Mouse (Mus musculus): Measurements from ENCODE around the gene Cdh24. TPM values are rescaled to one million over a fixed set of nuclear protein-coding genes. Genes with fewer than 3 reads are reported as not detected.

Cdh24 gene
- total and polyA plus RNA-seq, 3 experiments, result 0.18 to 1.1 (median 0.31) TPM

DNA sequence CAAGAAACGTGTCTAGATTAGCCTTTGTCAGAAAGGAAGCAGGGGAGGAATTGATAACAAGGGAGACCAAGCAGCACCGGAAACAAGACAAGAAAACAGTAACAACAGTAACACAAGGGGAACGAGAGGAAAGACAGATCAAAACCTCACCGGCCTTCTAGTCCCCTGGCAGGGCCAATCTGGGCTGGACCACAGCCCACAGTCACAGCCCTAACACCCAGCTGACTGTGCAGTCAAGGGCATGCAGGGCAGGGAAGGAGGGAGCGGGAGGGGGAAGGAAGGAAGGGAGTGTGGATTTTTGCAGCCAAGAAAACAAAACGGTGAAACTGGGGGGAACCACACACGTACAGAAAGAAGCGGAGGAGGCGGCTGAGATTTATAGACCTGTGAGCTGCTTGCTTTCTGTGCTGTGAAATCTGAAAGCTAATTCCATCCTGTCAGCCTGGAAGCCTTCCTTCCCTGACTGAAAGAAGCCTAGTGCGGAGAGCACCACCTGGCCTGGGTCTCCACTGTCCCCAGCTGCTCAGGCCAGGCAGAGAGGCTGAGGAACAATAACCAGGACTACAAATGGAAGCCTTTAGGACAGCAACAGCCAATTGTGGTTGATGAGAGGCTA is 48.7 kb downstream of the Cdh24 start:
- Histone ChIP-seq H3K79me2 (replicated peaks; ENCODE audit: control insufficient read depth, insufficient read depth, low read length) (no peaks in the 10 kb centered on the region), H3K27me3 (ENCODE audit: control insufficient read depth, insufficient read depth, low read length) (no peaks in the 10 kb centered on the region), H3K36me3 (ENCODE audit: control insufficient read depth, insufficient read depth, low read length) (no peaks in the 10 kb centered on the region), H3K4me1 (ENCODE audit: control insufficient read depth, insufficient read depth, low read length) (peaks cover 3% of the 10 kb centered on the region), H3K27ac (peak overlapping the region; percentile 50), H3K9ac (ENCODE audit: low read depth, low read length) (peak overlapping the region; percentile 21; the same call in 1 of the 2 replicates), H3K4me3 (no peak overlapping the region; the same call in 1 of the 2 replicates)
- 11% methylated on average over 10 of the region's 10 CpGs for WGBS
- TF ChIP-seq CTCF (IDR thresholded peaks at IDR 0.05) (no peak), POLR2A (IDR thresholded peaks at IDR 0.05; ENCODE audit: insufficient read depth, low read depth, low read length) (0 out of 2 replicates have a peak, but pooled peaks have one; percentile 29), EP300 (IDR thresholded peaks at IDR 0.05; ENCODE audit: insufficient read depth, low read depth, low read length) (0 out of 2 replicates have a peak, but pooled peaks have one; percentile 8)
- DNase-seq, result peak; percentile 59 to 72
- intact Hi-C loops (cut with DNase I), result no loop called here

- DNase-seq, result no peak
- TF ChIP-seq CTCF (IDR thresholded peaks at IDR 0.05), result no peak
- no peak for TF ChIP-seq EP300 (IDR thresholded peaks at IDR 0.05; ENCODE audit: insufficient read depth, low read depth, low read length)
- TF ChIP-seq POLR2A (IDR thresholded peaks at IDR 0.05; ENCODE audit: insufficient read depth, low read depth, low read length), result no peak
- 87% methylated on average over 16 of the region's 16 CpGs for WGBS
- Histone ChIP-seq H3K9ac (ENCODE audit: low read depth, low read length) (no peak overlapping the region), H3K79me2 (replicated peaks; ENCODE audit: control insufficient read depth, insufficient read depth, low read length) (no peaks in the 10 kb centered on the region), H3K4me3 (no peak overlapping the region), H3K27me3 (ENCODE audit: control insufficient read depth, insufficient read depth, low read length) (no peaks in the 10 kb centered on the region), H3K36me3 (ENCODE audit: control insufficient read depth, insufficient read depth, low read length) (no peaks in the 10 kb centered on the region), H3K27ac (no peak overlapping the region), H3K4me1 (ENCODE audit: control insufficient read depth, insufficient read depth, low read length) (peaks cover 3% of the 10 kb centered on the region)
- intact Hi-C loops (cut with DNase I), result no loop called here
These were observed 50.1 kb downstream of the Cdh24 start for GRCm38 (mm10) chr14:54591056-54591455.

GRCm38 (mm10) chr14:54583681-54584338 is 57.4 kb downstream of the Cdh24 start:
- H3K36me3 ChIP-seq (ENCODE audit: control insufficient read depth, insufficient read depth, low read length), result no peaks in the 10 kb centered on the region
- H3K9ac ChIP-seq (ENCODE audit: low read depth, low read length), result no peak overlapping the region
- H3K27me3 ChIP-seq (ENCODE audit: control insufficient read depth, insufficient read depth, low read length), result no peaks in the 10 kb centered on the region
- no peaks in the 10 kb centered on the region for H3K79me2 ChIP-seq (replicated peaks; ENCODE audit: control insufficient read depth, insufficient read depth, low read length)
- intact Hi-C loops (cut with DNase I), result loop anchor here (1.0 kb wide), 1 partner anchor 58 kb away; no protein-coding TSS in a partner anchor
- no peak for TF ChIP-seq POLR2A (IDR thresholded peaks at IDR 0.05; ENCODE audit: insufficient read depth, low read depth, low read length)
- peak; percentile 75 for TF ChIP-seq CTCF (IDR thresholded peaks at IDR 0.05)
- no peak for TF ChIP-seq EP300 (IDR thresholded peaks at IDR 0.05; ENCODE audit: insufficient read depth, low read depth, low read length)
- no peaks in the 10 kb centered on the region for H3K4me1 ChIP-seq (ENCODE audit: control insufficient read depth, insufficient read depth, low read length)
- no peak overlapping the region for H3K4me3 ChIP-seq
- 36% methylated on average over 7 of the region's 7 CpGs for WGBS
- DNase-seq, result peak; percentile 58 to 63
- no peak overlapping the region for H3K27ac ChIP-seq

DNA sequence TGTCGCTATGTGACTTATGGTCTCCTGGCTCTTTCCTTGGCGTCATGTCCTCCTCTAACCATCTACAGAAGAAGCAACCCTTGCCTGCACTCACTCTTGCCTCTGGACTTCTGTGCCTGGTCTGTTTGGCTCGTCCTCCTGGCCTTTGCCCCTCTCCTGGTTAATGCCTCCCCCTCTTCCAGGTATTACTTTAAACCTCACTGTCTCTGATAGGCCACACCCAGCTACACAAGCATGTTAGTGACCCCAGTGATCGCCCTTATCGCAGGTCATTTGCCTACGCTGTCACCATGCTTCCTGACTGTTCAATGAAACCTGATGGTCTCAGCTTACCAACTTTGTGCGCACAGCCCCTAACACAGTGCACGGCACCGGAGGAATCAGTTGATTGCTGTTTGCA is 58.6 kb downstream of the Cdh24 start:
- H3K4me3 ChIP-seq, result no peak overlapping the region
- TF ChIP-seq CTCF (IDR thresholded peaks at IDR 0.05) (no peak), POLR2A (IDR thresholded peaks at IDR 0.05; ENCODE audit: insufficient read depth, low read depth, low read length) (no peak), EP300 (IDR thresholded peaks at IDR 0.05; ENCODE audit: insufficient read depth, low read depth, low read length) (no peak)

More for the DNA sequence above, 58.6 kb downstream of the Cdh24 start:
- H3K79me2 ChIP-seq (replicated peaks; ENCODE audit: control insufficient read depth, insufficient read depth, low read length), result no peaks in the 10 kb centered on the region
- no peaks in the 10 kb centered on the region for H3K27me3 ChIP-seq (ENCODE audit: control insufficient read depth, insufficient read depth, low read length)
- intact Hi-C loops (cut with DNase I), result no loop called here
- no peak overlapping the region for H3K27ac ChIP-seq
- peaks cover 1% of the 10 kb centered on the region for H3K4me1 ChIP-seq (ENCODE audit: control insufficient read depth, insufficient read depth, low read length)
- no peak overlapping the region for H3K9ac ChIP-seq (ENCODE audit: low read depth, low read length)
- DNase-seq, result no peak
- WGBS, result 93% methylated on average over 9 of the region's 9 CpGs
- H3K36me3 ChIP-seq (ENCODE audit: control insufficient read depth, insufficient read depth, low read length), result no peaks in the 10 kb centered on the region

Small RNA genes within 50 kb of the gene (microRNA-seq; reads per million reads assigned to microRNA genes)
- gene Mir686 (0 reads per million in 2 experiments), gene Mir6948 (0 reads per million in 2 experiments)

Other genes with a start within 250 kb of the Cdh24 start
- 1 to 10 TPM; 4.6 to 5.1 TPM for gene Slc7a7, start 223.6 kb downstream of the Cdh24 start, total RNA-seq (2021)
- 22.0 and 27.0 TPM in 2 replicates for gene Slc7a7, start 223.6 kb downstream of the Cdh24 start, polyA plus RNA-seq (2012; rRNA removed)
- 100 to 1,000 TPM; 115 to 129 TPM for gene Mrpl52, start 214.5 kb downstream of the Cdh24 start, total RNA-seq (2021)
- 76.7 and 168 TPM in 2 replicates for gene Mrpl52, start 214.5 kb downstream of the Cdh24 start, polyA plus RNA-seq (2012; rRNA removed)
- 10 to 100 TPM; 11.2 to 16.5 TPM for gene Mmp14, start 209.8 kb downstream of the Cdh24 start, total RNA-seq (2021)
- 23.5 and 26.5 TPM in 2 replicates for gene Mmp14, start 209.8 kb downstream of the Cdh24 start, polyA plus RNA-seq (2012; rRNA removed)
- 10 to 100 TPM; 47.6 to 60.6 TPM for gene Lrp10, start 177.2 kb downstream of the Cdh24 start, total RNA-seq (2021)
- gene Lrp10, start 177.2 kb downstream of the Cdh24 start, polyA plus RNA-seq (2012; rRNA removed), result 61.3 and 72.4 TPM in 2 replicates
- not detected for gene Rem2, start 165.3 kb downstream of the Cdh24 start, total RNA-seq (2021)
- not detected in 2 replicates for gene Rem2, start 165.3 kb downstream of the Cdh24 start, polyA plus RNA-seq (2012; rRNA removed)
- gene Prmt5, start 123.8 kb downstream of the Cdh24 start, total RNA-seq (2021), result 10 to 100 TPM; 27.4 to 29.7 TPM
- 26.8 and 35.8 TPM in 2 replicates for gene Prmt5, start 123.8 kb downstream of the Cdh24 start, polyA plus RNA-seq (2012; rRNA removed)
- gene Haus4, start 86.7 kb downstream of the Cdh24 start, total RNA-seq (2021), result 1 to 10 TPM; 3.5 to 3.8 TPM
- gene Haus4, start 86.7 kb downstream of the Cdh24 start, polyA plus RNA-seq (2012; rRNA removed), result 3.2 and 4.1 TPM in 2 replicates
- gene Ajuba, start 63.8 kb downstream of the Cdh24 start, total RNA-seq (2021), result 1 to 10 TPM; 4.6 to 4.8 TPM
- 7.8 and 13.4 TPM in 2 replicates for gene Ajuba, start 63.8 kb downstream of the Cdh24 start, polyA plus RNA-seq (2012; rRNA removed)
- gene 4931414P19Rik, start 35.4 kb downstream of the Cdh24 start, total RNA-seq (2021), result 1 to 10 TPM; 5.9 to 6.4 TPM
- gene 4931414P19Rik, start 35.4 kb downstream of the Cdh24 start, polyA plus RNA-seq (2012; rRNA removed), result 2.4 and 4.4 TPM in 2 replicates
- 100 to 1,000 TPM; 164 to 187 TPM for gene Psmb5, start 23.3 kb downstream of the Cdh24 start, total RNA-seq (2021)
- gene Psmb5, start 23.3 kb downstream of the Cdh24 start, polyA plus RNA-seq (2012; rRNA removed), result 180 and 209 TPM in 2 replicates
- gene Psmb11, start 19.9 kb downstream of the Cdh24 start, total RNA-seq (2021), result not detected
- gene Psmb11, start 19.9 kb downstream of the Cdh24 start, polyA plus RNA-seq (2012; rRNA removed), result not detected in 2 replicates
- not detected for gene Gm17606, start 412 bp downstream of the Cdh24 start, total RNA-seq (2021)
- gene Gm17606, start 412 bp downstream of the Cdh24 start, polyA plus RNA-seq (2012; rRNA removed), result not detected in 2 replicates
- 10 to 100 TPM; 12.5 to 13.3 TPM for gene 1700123O20Rik, start 44.9 kb upstream of the Cdh24 start, total RNA-seq (2021)
- gene 1700123O20Rik, start 44.9 kb upstream of the Cdh24 start, polyA plus RNA-seq (2012; rRNA removed), result 18.2 and 27.4 TPM in 2 replicates
- 10 to 100 TPM; 72.3 to 84.9 TPM for gene Acin1, start 45.6 kb upstream of the Cdh24 start, total RNA-seq (2021)
- 59.9 and 78.7 TPM in 2 replicates for gene Acin1, start 45.6 kb upstream of the Cdh24 start, polyA plus RNA-seq (2012; rRNA removed)
- not detected for gene Gm29776, start 57.5 kb upstream of the Cdh24 start, total RNA-seq (2021)
- 0.04 and 0.09 TPM in 2 replicates for gene Gm29776, start 57.5 kb upstream of the Cdh24 start, polyA plus RNA-seq (2012; rRNA removed)
- not detected for gene Cebpe, start 70.8 kb upstream of the Cdh24 start, total RNA-seq (2021)
- gene Cebpe, start 70.8 kb upstream of the Cdh24 start, polyA plus RNA-seq (2012; rRNA removed), result 0.08 and 0.15 TPM in 2 replicates
- 1 to 10 TPM; 2.6 to 3.3 TPM for gene Slc7a8, start 140.6 kb upstream of the Cdh24 start, total RNA-seq (2021)
- 2.7 and 3.7 TPM in 2 replicates for gene Slc7a8, start 140.6 kb upstream of the Cdh24 start, polyA plus RNA-seq (2012; rRNA removed)
- not detected for gene Rnf212b, start 172.8 kb upstream of the Cdh24 start, total RNA-seq (2021)
- gene Rnf212b, start 172.8 kb upstream of the Cdh24 start, polyA plus RNA-seq (2012; rRNA removed), result 0.21 and 0.35 TPM in 2 replicates
- 1 to 10 TPM; 4.1 to 7.2 TPM for gene Homez, start 229.6 kb upstream of the Cdh24 start, total RNA-seq (2021)
- 2.6 and 3.1 TPM in 2 replicates for gene Homez, start 229.6 kb upstream of the Cdh24 start, polyA plus RNA-seq (2012; rRNA removed)
- gene Ppp1r3e, start 236.2 kb upstream of the Cdh24 start, total RNA-seq (2021), result 1 to 10 TPM; 2.8 to 3.4 TPM
- gene Ppp1r3e, start 236.2 kb upstream of the Cdh24 start, polyA plus RNA-seq (2012; rRNA removed), result 4.8 and 4.9 TPM in 2 replicates
- gene Bcl2l2, start 242.0 kb upstream of the Cdh24 start, total RNA-seq (2021), result 10 to 100 TPM; 42.4 to 45.0 TPM
- 29.2 and 44.4 TPM in 2 replicates for gene Bcl2l2, start 242.0 kb upstream of the Cdh24 start, polyA plus RNA-seq (2012; rRNA removed)
- 1 to 10 TPM; 3.2 to 6.1 TPM for gene Gm20521, start 242.1 kb upstream of the Cdh24 start, total RNA-seq (2021)
- gene Gm20521, start 242.1 kb upstream of the Cdh24 start, polyA plus RNA-seq (2012; rRNA removed), result not detected in 2 replicates